Mouse (Mus musculus) central nervous system, embryonic 18 days (tissue): Measurements from ENCODE around the gene Nme2. TPM values are rescaled to one million over a fixed set of nuclear protein-coding genes. Genes with fewer than 3 reads are reported as not detected.

Source experiments
- polyA plus RNA-seq: library from polyadenylated mRNA; depleted of rRNA; stranded (reverse); fragments of >200 nt; gene quantifications from 2 replicates; pipeline ENCODE4 v1.2.3, GENCODE M21; 2012; rRNA removed

Nme2 gene
- 257 and 264 TPM in 2 replicates for polyA plus RNA-seq

GRCm38 (mm10) chr11:93956159-93956558, at the start of gene Nme2:
Nme2 (minus strand) TSS chr11:93956259.

DNA sequence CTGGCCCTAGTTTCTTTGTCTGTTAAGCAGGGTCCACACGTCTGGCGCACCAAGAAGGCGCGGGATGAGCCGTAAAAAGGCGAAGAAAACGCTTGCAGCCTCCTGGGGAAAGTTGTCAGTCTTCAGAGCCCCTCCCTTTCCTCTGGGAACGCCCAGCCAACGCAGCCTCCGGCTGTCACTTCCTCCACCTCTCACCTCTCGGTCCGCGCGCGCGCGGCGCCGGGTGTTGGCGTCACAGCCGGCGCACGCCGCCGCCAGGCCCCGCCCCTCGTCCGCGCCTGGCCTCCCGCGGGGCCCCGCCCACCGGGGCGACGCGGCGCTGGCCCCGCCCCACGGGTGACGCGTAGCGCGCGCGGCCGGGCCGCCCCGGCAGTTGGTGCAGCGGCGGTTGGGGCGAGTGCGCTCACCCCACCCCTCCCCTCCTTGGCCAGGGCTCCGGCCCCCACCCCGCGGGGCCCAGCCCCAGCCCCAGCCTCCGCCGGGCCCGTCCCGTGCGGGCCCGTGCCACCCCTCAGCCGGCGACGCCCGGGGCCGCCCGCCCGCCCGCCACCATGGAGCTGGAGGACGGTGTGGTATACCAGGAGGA, 39.8 kb upstream of the Nme2 start, which contains the start of gene Spag9:
Gene Spag9 (plus strand): TSS at position 372 of the 586 bp plus-strand sequence.

GRCm38 (mm10) chr11:93968005-93968847, 12.2 kb upstream of the Nme2 start, which contains the start of the genes Gm20390 and Nme1:
Gm20390 (minus strand) TSS chr11:93968293.
Nme1 (minus strand) TSS chr11:93968521.

Other genes with a start within 250 kb of the Nme2 start
- gene Utp18, start 70.5 kb downstream of the Nme2 start, polyA plus RNA-seq, result 27.2 and 29.2 TPM in 2 replicates
- gene Mbtd1, start 70.4 kb downstream of the Nme2 start, polyA plus RNA-seq, result 34.3 and 34.8 TPM in 2 replicates
- 162 and 188 TPM in 2 replicates for gene Gm20390, start 12.0 kb upstream of the Nme2 start, polyA plus RNA-seq
- 325 and 341 TPM in 2 replicates for gene Nme1, start 12.3 kb upstream of the Nme2 start, polyA plus RNA-seq
- 101 and 112 TPM in 2 replicates for gene Spag9, start 39.8 kb upstream of the Nme2 start, polyA plus RNA-seq